Mouse (Mus musculus): Measurements from ENCODE around the gene Dkk3.

DNA sequence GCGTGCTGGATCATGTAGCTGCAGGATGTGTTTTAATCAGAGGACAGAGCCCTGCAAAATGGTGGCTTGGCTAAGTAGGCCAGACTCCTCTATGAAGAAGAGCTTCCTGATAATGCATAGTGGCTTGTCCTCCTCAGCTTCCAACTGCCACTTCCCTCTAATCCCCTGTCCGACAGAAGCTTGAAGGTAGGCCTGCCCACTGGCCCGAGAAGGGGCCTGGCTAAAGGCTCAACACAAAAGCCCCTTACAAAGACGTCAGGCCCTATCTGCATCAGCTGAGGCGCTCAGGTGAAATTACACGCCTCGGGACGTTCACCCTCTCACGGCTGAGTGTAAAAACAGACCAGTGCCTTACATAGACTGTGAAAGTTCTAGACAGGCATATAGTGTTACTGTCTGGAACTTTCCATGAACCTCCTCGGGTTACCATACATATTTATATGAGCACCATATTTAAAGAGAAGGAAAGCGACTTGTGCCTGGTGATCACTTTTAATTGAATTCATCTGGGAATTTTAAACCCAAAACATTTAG is 14.1 kb downstream of the Dkk3 start:
- TF ChIP-seq POLR2A (IDR thresholded peaks at IDR 0.05; ENCODE audit: control insufficient read depth, low read depth, low read length): no peak
- no peak for TF ChIP-seq CTCF (IDR thresholded peaks at IDR 0.05; ENCODE audit: control insufficient read depth, insufficient read depth, insufficient replicate concordance, low read depth, low read length)

All from testis, adult 2 months (tissue).